Mouse (Mus musculus): ENCODE data around the gene Abcb8. TPM values are rescaled to one million over a fixed set of nuclear protein-coding genes. Genes with fewer than 3 reads are reported as not detected.

Gene Abcb8
- total RNA-seq, 2 experiments from 2014 or later, result 87.2 to 90.7 TPM

GRCm38 (mm10) chr5:24455076-24455475 is 61.6 kb downstream of the Abcb8 start:
- no peak for DNase-seq

GRCm38 (mm10) chr5:24455613-24456012 is 62.1 kb downstream of the Abcb8 start:
- DNase-seq, result peak in 1 of 2 experiments; percentile 22

Other genes starting within 250 kb of the Abcb8 start
- gene Nupl2, start 228.7 kb upstream of the Abcb8 start, total RNA-seq (2021), result 1 to 10 TPM; 6.9 to 7.0 TPM
- 10 to 100 TPM; 52.6 to 61.1 TPM for gene Kcnh2, start 42.1 kb upstream of the Abcb8 start, total RNA-seq (2021)
- gene Nos3, start 28.9 kb upstream of the Abcb8 start, total RNA-seq (2021), result 10 to 100 TPM; 21.8 to 22.6 TPM
- gene Atg9b, start 1.5 kb upstream of the Abcb8 start, total RNA-seq (2021), result 1 to 10 TPM in 1 of 2 experiments, under 1 TPM in 1; 0.75 to 1.4 TPM
- not detected for gene Asic3, start 19.7 kb downstream of the Abcb8 start, total RNA-seq (2021)
- gene Cdk5, start 29.9 kb downstream of the Abcb8 start, total RNA-seq (2021), result 10 to 100 TPM; 19.3 to 23.0 TPM
- 10 to 100 TPM; 25.5 to 30.3 TPM for gene Slc4a2, start 30.2 kb downstream of the Abcb8 start, total RNA-seq (2021)
- gene Fastk, start 51.6 kb downstream of the Abcb8 start, total RNA-seq (2021), result 100 to 1,000 TPM; 288 to 330 TPM
- 10 to 100 TPM; 10.7 to 10.8 TPM for gene Tmub1, start 54.2 kb downstream of the Abcb8 start, total RNA-seq (2021)
- 10 to 100 TPM; 89.1 to 98.9 TPM for gene Agap3, start 58.5 kb downstream of the Abcb8 start, total RNA-seq (2021)
- not detected for gene Gbx1, start 133.5 kb downstream of the Abcb8 start, total RNA-seq (2021)
- gene Asb10, start 147.3 kb downstream of the Abcb8 start, total RNA-seq (2021), result 10 to 100 TPM; 83.7 to 90.6 TPM
- gene 4931409K22Rik, start 163.1 kb downstream of the Abcb8 start, total RNA-seq (2021), result not detected
- 10 to 100 TPM; 53.5 to 54.9 TPM for gene Abcf2, start 183.8 kb downstream of the Abcb8 start, total RNA-seq (2021)
- gene Chpf2, start 193.1 kb downstream of the Abcb8 start, total RNA-seq (2021), result 1 to 10 TPM; 5.8 to 6.9 TPM
- gene Smarcd3, start 230.7 kb downstream of the Abcb8 start, total RNA-seq (2021), result 10 to 100 TPM; 56.5 to 59.8 TPM

All from heart, adult 18-20 months (tissue).